Mouse (Mus musculus) cortical plate, adult 2 months (tissue): ENCODE measurements around the gene Sh3rf3.

Source experiments
- CTCF ChIP-seq: fragments of 200-500 bp; IDR thresholded peaks from 2 replicates; pipeline ENCODE4 v1.5.1; 2011; ENCODE audit warnings: mild to moderate bottlenecking, control low read depth, low read length; ENCODE audit not compliant: insufficient read depth; ENCODE audit errors: extremely low read depth
- POLR2A ChIP-seq: fragments of 200-500 bp; IDR thresholded peaks from 2 replicates; pipeline ENCODE4 v1.6.1; 2011; ENCODE audit warnings: mild to moderate bottlenecking, low read length, control low read depth; ENCODE audit not compliant: insufficient read depth; ENCODE audit errors: extremely low read depth

GRCm38 (mm10) chr10:58979320-58979959 lies 166.3 kb downstream of the Sh3rf3 start:
- no peak for TF ChIP-seq CTCF
- TF ChIP-seq POLR2A: no peak
